25 mouse cellular contexts compared by ENCODE assay signal in genomic region chr7:59271775-59272174, GRCm38 (mm10). TPM values are rescaled to one million over a fixed set of nuclear protein-coding genes. Genes with fewer than 3 reads are reported as not detected.
A peak's percentile ranks its signal among the peaks of the same experiment; 100 is the strongest.
DNase-seq lines count a peak whose midpoint lies in the region; ATAC-seq and TF ChIP-seq lines count a peak whose summit lies in the region.
"Had no signal": no experiment of that assay in that cellular context is flagged by ENCODE, and none has a peak within 500 bp of the region (broad histone marks: within the 10 kb centered on the region; RNA-seq: fewer than 3 reads in every experiment).

No protein-coding gene starts in this region.

- no peak for TF ChIP-seq POLR2A in kidney, adult 2 months (IDR thresholded peaks at IDR 0.05; ENCODE audit: low read depth, low read length)

- peak; percentile 7 for DNase-seq in kidney, postnatal 10 days
- no peak for DNase-seq in kidney, adult 2 months
- DNase-seq in lung, postnatal 36 days: no peak
- peak; percentile 23 for DNase-seq in lung, postnatal 0 days (ENCODE audit: low spot score)
- no peak for DNase-seq in lung, postnatal 4 days
- DNase-seq: adrenal gland, adult 2 months; adrenal gland, postnatal 10 days; adrenal gland, postnatal 25 days; cerebellum, adult 11 months; cerebellum, adult 18-20 months; cerebellum, adult 8-10 months; cerebellum, adult 9-11 months; cerebellum, postnatal 14 days; cerebellum, postnatal 36 days; embryo, embryonic 11 days had no signal

- H3K4me3 ChIP-seq in intestine, embryonic 16.5 days (ENCODE audit: low read length): no peak overlapping the region
- H3K4me3 ChIP-seq in intestine, embryonic 15.5 days (replicated peaks): no peak overlapping the region
- no peak overlapping the region for H3K4me3 ChIP-seq in kidney, adult 2 months (ENCODE audit: insufficient read depth, low read depth, low read length)
- no peak overlapping the region for H3K4me3 ChIP-seq in lung, embryonic 15.5 days
- H3K4me3 ChIP-seq in lung, postnatal 0 days (ENCODE audit: low read depth, low read length): no peak overlapping the region
- H3K4me3 ChIP-seq: embryonic facial prominence, embryonic 12.5 days; embryonic facial prominence, embryonic 15.5 days; erythroblast, embryonic 14.5 days; forebrain, embryonic 10.5 days; forebrain, embryonic 12.5 days had no signal

- H3K27ac ChIP-seq in intestine, embryonic 16.5 days (ENCODE audit: low read length): no peak overlapping the region
- H3K27ac ChIP-seq in intestine, embryonic 15.5 days: no peak overlapping the region
- no peak overlapping the region for H3K27ac ChIP-seq in kidney, adult 2 months (ENCODE audit: insufficient read depth, low read depth, low read length)
- no peak overlapping the region for H3K27ac ChIP-seq in lung, embryonic 15.5 days
- H3K27ac ChIP-seq in lung, postnatal 0 days (ENCODE audit: low read length): no peak overlapping the region
- H3K27ac ChIP-seq: embryonic facial prominence, embryonic 12.5 days; embryonic facial prominence, embryonic 15.5 days; forebrain, embryonic 10.5 days; forebrain, embryonic 12.5 days had no signal

- no peaks in the 10 kb centered on the region for H3K9me3 ChIP-seq in intestine, embryonic 16.5 days (ENCODE audit: control insufficient read depth, low read length)
- no peaks in the 10 kb centered on the region for H3K9me3 ChIP-seq in intestine, embryonic 15.5 days
- H3K9me3 ChIP-seq in lung, embryonic 15.5 days: no peaks in the 10 kb centered on the region
- no peaks in the 10 kb centered on the region for H3K9me3 ChIP-seq in lung, postnatal 0 days (ENCODE audit: low read length)
- H3K9me3 ChIP-seq: embryonic facial prominence, embryonic 12.5 days; embryonic facial prominence, embryonic 15.5 days; forebrain, embryonic 10.5 days; forebrain, embryonic 12.5 days had no signal

- H3K9ac ChIP-seq in intestine, embryonic 16.5 days (ENCODE audit: low read depth, low read length): no peak overlapping the region
- H3K9ac ChIP-seq in intestine, embryonic 15.5 days: no peak overlapping the region
- no peak overlapping the region for H3K9ac ChIP-seq in lung, embryonic 15.5 days
- H3K9ac ChIP-seq in lung, postnatal 0 days (replicated peaks; ENCODE audit: low read depth): no peak overlapping the region
- H3K9ac ChIP-seq: embryonic facial prominence, embryonic 12.5 days; embryonic facial prominence, embryonic 15.5 days; forebrain, embryonic 12.5 days had no signal

- H3K4me1 ChIP-seq in intestine, embryonic 16.5 days (ENCODE audit: control insufficient read depth, insufficient read depth, low read length): no peaks in the 10 kb centered on the region; the same call in 1 of the 2 replicates
- H3K4me1 ChIP-seq in intestine, embryonic 15.5 days (replicated peaks): no peaks in the 10 kb centered on the region
- H3K4me1 ChIP-seq in kidney, adult 2 months (ENCODE audit: control insufficient read depth, insufficient read depth, low read length): no peaks in the 10 kb centered on the region
- no peaks in the 10 kb centered on the region for H3K4me1 ChIP-seq in lung, embryonic 15.5 days
- no peaks in the 10 kb centered on the region for H3K4me1 ChIP-seq in lung, postnatal 0 days (ENCODE audit: insufficient read depth, low read depth, low read length)
- H3K4me1 ChIP-seq: embryonic facial prominence, embryonic 12.5 days; embryonic facial prominence, embryonic 15.5 days; forebrain, embryonic 10.5 days; forebrain, embryonic 12.5 days had no signal

- TF ChIP-seq EP300 in lung, postnatal 0 days (IDR thresholded peaks at IDR 0.05): no peak

- H3K27me3 ChIP-seq in intestine, embryonic 16.5 days (replicated peaks; ENCODE audit: control insufficient read depth, insufficient read depth, low read length): no peaks in the 10 kb centered on the region
- H3K27me3 ChIP-seq in intestine, embryonic 15.5 days (replicated peaks): no peaks in the 10 kb centered on the region
- no peaks in the 10 kb centered on the region for H3K27me3 ChIP-seq in kidney, adult 2 months (replicated peaks; ENCODE audit: control insufficient read depth, insufficient read depth, low read length)
- no peaks in the 10 kb centered on the region for H3K27me3 ChIP-seq in lung, embryonic 15.5 days
- H3K27me3 ChIP-seq in lung, postnatal 0 days (replicated peaks; ENCODE audit: insufficient read depth, low read length): no peaks in the 10 kb centered on the region
- H3K27me3 ChIP-seq: embryonic facial prominence, embryonic 12.5 days; embryonic facial prominence, embryonic 15.5 days; forebrain, embryonic 12.5 days had no signal

- no peak overlapping the region for H3K4me2 ChIP-seq in intestine, embryonic 16.5 days (ENCODE audit: low read depth, low read length)
- no peak overlapping the region for H3K4me2 ChIP-seq in intestine, embryonic 15.5 days (replicated peaks)
- H3K4me2 ChIP-seq in lung, embryonic 15.5 days: no peak overlapping the region
- no peak overlapping the region for H3K4me2 ChIP-seq in lung, postnatal 0 days (replicated peaks; ENCODE audit: low read depth, low read length)
- H3K4me2 ChIP-seq: embryonic facial prominence, embryonic 12.5 days; embryonic facial prominence, embryonic 15.5 days; forebrain, embryonic 12.5 days had no signal

- H3K36me3 ChIP-seq in intestine, embryonic 16.5 days (ENCODE audit: control insufficient read depth, insufficient read depth, low read length): no peaks in the 10 kb centered on the region
- 0 out of 2 replicates have a peak, but pooled peaks cover 3% of the 10 kb centered on the region for H3K36me3 ChIP-seq in intestine, embryonic 15.5 days
- peaks cover 4% of the 10 kb centered on the region for H3K36me3 ChIP-seq in kidney, adult 2 months (ENCODE audit: control insufficient read depth, insufficient read depth, low read length)
- H3K36me3 ChIP-seq in lung, embryonic 15.5 days: peaks cover 9% of the 10 kb centered on the region; the same call in 1 of the 2 replicates
- no peaks in the 10 kb centered on the region; the same call in 1 of the 2 replicates for H3K36me3 ChIP-seq in lung, postnatal 0 days (ENCODE audit: insufficient read depth, low read length)

- ATAC-seq in intestine, embryonic 16.5 days: peak; percentile 52; the same call in 1 of the 2 replicates
- ATAC-seq in intestine, embryonic 15.5 days: no peak
- ATAC-seq in lung, embryonic 15.5 days (ENCODE audit: borderline replicate concordance, extremely low read depth, low FRiP score, low TSS enrichment): 0 out of 2 replicates have a peak, but pooled peaks have one; percentile 23
- ATAC-seq in lung, postnatal 0 days: no peak
- ATAC-seq: forebrain, embryonic 14.5 days; forebrain, embryonic 16.5 days had no signal

- no peak for TF ChIP-seq CTCF in kidney, adult 2 months (conservative IDR thresholded peaks at IDR 0.05; ENCODE audit: insufficient read depth, insufficient read length, low read depth, low read length)
- TF ChIP-seq CTCF in lung, postnatal 0 days (IDR thresholded peaks at IDR 0.05): no peak

- WGBS in intestine, embryonic 16.5 days: 21% methylated on average over 4 of the region's 4 CpGs
- 24% methylated on average over 4 of the region's 4 CpGs for WGBS in intestine, embryonic 15.5 days
- WGBS in kidney, adult 2 months: 53% methylated on average over 4 of the region's 4 CpGs
- WGBS in lung, embryonic 15.5 days: 38% methylated on average over 4 of the region's 4 CpGs
- 35% methylated on average over 4 of the region's 4 CpGs for WGBS in lung, postnatal 0 days

RNA-seq across cellular contexts. Expression of gene Ube3a, which starts 43.2 kb away (rescaled TPM):
- 93.1 and 95.0 TPM in 2 replicates for polyA plus RNA-seq in intestine, embryonic 16.5 days (2015; fragmentation: Nextera tagmentation; extraction: Ambion mirVana)
- polyA plus RNA-seq in intestine, embryonic 15.5 days (2015; fragmentation: Nextera tagmentation; extraction: Ambion mirVana): 114 and 136 TPM in 2 replicates
- polyA plus RNA-seq in kidney, adult 2 months (2012; rRNA removed): 46.8 and 69.5 TPM in 2 replicates
- polyA plus RNA-seq in lung, embryonic 15.5 days (2015; fragmentation: Nextera tagmentation; extraction: Ambion mirVana): 116 and 125 TPM in 2 replicates
- 107 and 116 TPM in 2 replicates for polyA plus RNA-seq in lung, postnatal 0 days (2015; fragmentation: Nextera tagmentation; extraction: Ambion mirVana)

Comparison
In these comparisons a context has a peak if more than half of its experiments do, and no peak if none do; other contexts are left out.
1. ATAC-seq: peak in intestine, embryonic 16.5 days (single experiment) and lung, embryonic 15.5 days (single experiment); none in intestine, embryonic 15.5 days (single experiment) and lung, postnatal 0 days (single experiment).
2. DNase-seq: peak in kidney, postnatal 10 days (single experiment) and lung, postnatal 0 days (single experiment); none in kidney, adult 2 months (single experiment), lung, postnatal 36 days (single experiment) and lung, postnatal 4 days (0 of 2).